Mouse (Mus musculus): Measurements from ENCODE around the gene 1810049J17Rik.

GRCm38 (mm10) chr15:12331300-12331699, 9.6 kb upstream of the 1810049J17Rik start:
- TF ChIP-seq CTCF (IDR thresholded peaks at IDR 0.05) = no peak
- no peak for TF ChIP-seq EP300 (IDR thresholded peaks at IDR 0.05)

Measured in lung, postnatal 0 days (tissue).